Mouse (Mus musculus): ENCODE results near the gene Cdc42se1.

The Cdc42se1 gene

GRCm38 (mm10) chr3:95284062-95284461 is 55.5 kb downstream of the Cdc42se1 start:
- DNase-seq (ENCODE audit: low spot score in 2 of 2) = no peak

- no peak for DNase-seq (ENCODE audit: low spot score in 2 of 2)
Measured at GRCm38 (mm10) chr3:95284501-95285281, 56.2 kb downstream of the Cdc42se1 start.

- DNase-seq (ENCODE audit: low spot score in 2 of 2) = no peak
Measured at GRCm38 (mm10) chr3:95285390-95285789, 56.9 kb downstream of the Cdc42se1 start.

Data from spleen, postnatal 4 days (tissue).